Mouse (Mus musculus) kidney, adult 9 months (tissue): ENCODE measurements around the gene Taf5l.
"Not testable (repeated sequence)": the region's sequence is repeated elsewhere in the genome, so short reads cannot be mapped to it uniquely, and the experiment has no call there.

Source experiments
- DNase-seq: peaks from one replicate; pipeline ENCODE4 v3.0.0; 2022

Gene Taf5l

GRCm38 (mm10) chr8:124021237-124022227 lies at the start of gene Taf5l, which contains the start of gene Urb2:
Gene Taf5l (minus strand): TSS chr8:124021397.
Gene Urb2 (plus strand): TSS chr8:124021508.
- DNase-seq: peak; percentile 91

- peak; percentile 5 for DNase-seq
Observed at GRCm38 (mm10) chr8:124070363-124071324, 49.4 kb upstream of the Taf5l start.

GRCm38 (mm10) chr8:124067059-124067750 lies 46.0 kb upstream of the Taf5l start:
- DNase-seq: no peak

- peak; percentile 7 for DNase-seq
Observed at GRCm38 (mm10) chr8:124066325-124067058, 45.3 kb upstream of the Taf5l start.

GRCm38 (mm10) chr8:124056832-124057655 lies 35.8 kb upstream of the Taf5l start:
- DNase-seq: peak; percentile 10

GRCm38 (mm10) chr8:124052568-124052967 lies 31.4 kb upstream of the Taf5l start:
- no peak for DNase-seq

- peak; percentile 76 for DNase-seq
Observed at GRCm38 (mm10) chr8:124052110-124052509, 30.9 kb upstream of the Taf5l start.

GRCm38 (mm10) chr8:124045856-124046255 lies 24.7 kb upstream of the Taf5l start:
- no peak for DNase-seq

GRCm38 (mm10) chr8:124044931-124045330 lies 23.7 kb upstream of the Taf5l start:
- DNase-seq: no peak

GRCm38 (mm10) chr8:124044421-124044820 lies 23.2 kb upstream of the Taf5l start:
- DNase-seq: no peak

- DNase-seq: no peak
Observed at GRCm38 (mm10) chr8:124042201-124042600, 21.0 kb upstream of the Taf5l start.

- no peak for DNase-seq
Observed at GRCm38 (mm10) chr8:124039351-124039750, 18.2 kb upstream of the Taf5l start.

GRCm38 (mm10) chr8:124038121-124038520 lies 16.9 kb upstream of the Taf5l start:
- no peak for DNase-seq

GRCm38 (mm10) chr8:124033400-124033799 lies 12.2 kb upstream of the Taf5l start:
- DNase-seq: no peak

- DNase-seq: no peak
Observed at GRCm38 (mm10) chr8:124027831-124028230, 6.6 kb upstream of the Taf5l start.

- DNase-seq: not testable (repeated sequence)
Observed at GRCm38 (mm10) chr8:124026265-124026664, 5.1 kb upstream of the Taf5l start.

GRCm38 (mm10) chr8:124020439-124021236 lies 559 bp downstream of the Taf5l start:
- DNase-seq: peak; percentile 53

- peak; percentile 27 for DNase-seq
Observed at GRCm38 (mm10) chr8:124019782-124020181, 1.4 kb downstream of the Taf5l start.

GRCm38 (mm10) chr8:124014751-124015150 lies 6.4 kb downstream of the Taf5l start:
- no peak for DNase-seq

- DNase-seq: not testable (repeated sequence)
Observed at GRCm38 (mm10) chr8:124014299-124014698, 6.9 kb downstream of the Taf5l start.
